Mouse (Mus musculus): Measurements from ENCODE around the gene Dlg5. TPM values are rescaled to one million over a fixed set of nuclear protein-coding genes. Genes with fewer than 3 reads are reported as not detected.

Dlg5 gene
- polyA plus RNA-seq, 1 experiment from 2014 or later, result 35.9 TPM

DNA sequence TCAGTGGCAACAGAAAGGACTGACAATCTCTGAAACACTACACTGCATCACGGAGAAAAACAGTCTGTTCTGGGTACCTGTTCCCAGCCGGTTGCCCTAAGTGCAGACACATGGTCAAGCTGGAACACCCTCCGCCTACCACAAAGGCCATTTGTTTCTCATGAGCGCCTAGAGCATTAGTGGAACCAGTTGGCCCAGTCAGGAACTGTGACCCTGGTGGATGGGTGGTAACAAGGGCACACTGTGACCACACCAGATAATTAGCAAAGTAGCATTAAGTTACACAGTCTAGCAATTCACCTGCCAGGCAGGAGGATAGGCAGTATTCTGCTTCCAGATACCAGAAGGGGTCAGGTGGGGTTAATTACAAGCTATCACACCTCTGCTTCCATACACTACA lies 29.7 kb downstream of the Dlg5 start:
- DNase-seq (ENCODE audit: low spot score) (peak; percentile 53), ATAC-seq (replicated peaks; ENCODE audit: insufficient number of reproducible peaks, low FRiP score, low TSS enrichment, low read depth) (peak; percentile 29; the same call in 1 of the 2 replicates)
- Histone ChIP-seq H3K4me2 (ENCODE audit: low read depth, low read length) (no peak overlapping the region), H3K27ac (replicated peaks; ENCODE audit: low read depth, low read length) (no peak overlapping the region), H3K9ac (replicated peaks; ENCODE audit: low read length) (0 out of 2 replicates have a peak overlapping the region, but pooled peaks have one; percentile 13), H3K4me3 (ENCODE audit: low read depth, low read length) (no peak overlapping the region), H3K27me3 (ENCODE audit: control insufficient read depth, insufficient read depth, low read length) (no peaks in the 10 kb centered on the region), H3K36me3 (replicated peaks; ENCODE audit: control insufficient read depth, insufficient read depth, low read depth, low read length) (no peaks in the 10 kb centered on the region), H3K4me1 (ENCODE audit: control insufficient read depth, insufficient read depth, low read length) (peaks cover 2% of the 10 kb centered on the region; the same call in 1 of the 2 replicates), H3K9me3 (replicated peaks; ENCODE audit: control insufficient read depth, low read length) (no peaks in the 10 kb centered on the region)
- 14% methylated on average over 4 of the region's 4 CpGs for WGBS

DNA sequence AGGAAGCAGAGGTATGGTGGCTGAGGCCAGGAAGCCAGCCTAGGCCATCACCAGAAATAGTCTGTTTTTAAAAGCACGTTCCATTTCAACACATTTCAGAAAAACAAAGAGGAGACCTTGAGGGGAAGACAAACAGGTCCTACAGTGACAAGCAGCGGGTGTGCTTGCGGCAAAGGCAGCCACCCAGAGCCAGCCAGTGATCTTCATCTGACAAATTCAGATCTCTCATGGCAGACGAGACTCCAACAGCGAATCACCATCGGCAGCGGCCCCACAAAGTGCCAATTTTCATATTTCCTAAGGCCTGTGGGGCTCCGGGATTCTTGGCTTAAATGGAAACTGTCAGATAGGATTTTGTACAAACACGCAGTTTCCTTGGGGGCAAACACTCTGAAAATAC lies 31.3 kb downstream of the Dlg5 start:
- ATAC-seq (replicated peaks; ENCODE audit: insufficient number of reproducible peaks, low FRiP score, low TSS enrichment, low read depth) (no peak), DNase-seq (ENCODE audit: low spot score) (no peak)
- Histone ChIP-seq H3K4me1 (ENCODE audit: control insufficient read depth, insufficient read depth, low read length) (peaks cover 2% of the 10 kb centered on the region; the same call in 1 of the 2 replicates), H3K4me2 (ENCODE audit: low read depth, low read length) (no peak overlapping the region), H3K9ac (replicated peaks; ENCODE audit: low read length) (no peak overlapping the region), H3K36me3 (replicated peaks; ENCODE audit: control insufficient read depth, insufficient read depth, low read depth, low read length) (no peaks in the 10 kb centered on the region), H3K27ac (replicated peaks; ENCODE audit: low read depth, low read length) (no peak overlapping the region), H3K9me3 (replicated peaks; ENCODE audit: control insufficient read depth, low read length) (no peaks in the 10 kb centered on the region), H3K4me3 (ENCODE audit: low read depth, low read length) (no peak overlapping the region), H3K27me3 (ENCODE audit: control insufficient read depth, insufficient read depth, low read length) (no peaks in the 10 kb centered on the region)
- 52% methylated on average over 9 of the region's 9 CpGs for WGBS

- Histone ChIP-seq H3K9me3 (replicated peaks; ENCODE audit: control insufficient read depth, low read length) (no peaks in the 10 kb centered on the region), H3K36me3 (replicated peaks; ENCODE audit: control insufficient read depth, insufficient read depth, low read depth, low read length) (no peaks in the 10 kb centered on the region), H3K4me1 (ENCODE audit: control insufficient read depth, insufficient read depth, low read length) (peaks cover 2% of the 10 kb centered on the region; the same call in 1 of the 2 replicates), H3K27ac (replicated peaks; ENCODE audit: low read depth, low read length) (no peak overlapping the region), H3K4me3 (ENCODE audit: low read depth, low read length) (no peak overlapping the region), H3K27me3 (ENCODE audit: control insufficient read depth, insufficient read depth, low read length) (no peaks in the 10 kb centered on the region), H3K4me2 (ENCODE audit: low read depth, low read length) (no peak overlapping the region), H3K9ac (replicated peaks; ENCODE audit: low read length) (no peak overlapping the region)
- 69% methylated on average over 2 of the region's 2 CpGs for WGBS
- ATAC-seq (replicated peaks; ENCODE audit: insufficient number of reproducible peaks, low FRiP score, low TSS enrichment, low read depth) (no peak), DNase-seq (ENCODE audit: low spot score) (no peak)
Observed at GRCm38 (mm10) chr14:24213336-24213735, 32.4 kb downstream of the Dlg5 start.

- Histone ChIP-seq H3K27ac (replicated peaks; ENCODE audit: low read depth, low read length) (no peak overlapping the region), H3K9ac (replicated peaks; ENCODE audit: low read length) (no peak overlapping the region), H3K27me3 (ENCODE audit: control insufficient read depth, insufficient read depth, low read length) (no peaks in the 10 kb centered on the region), H3K4me3 (ENCODE audit: low read depth, low read length) (no peak overlapping the region), H3K4me1 (ENCODE audit: control insufficient read depth, insufficient read depth, low read length) (peaks cover 2% of the 10 kb centered on the region), H3K36me3 (replicated peaks; ENCODE audit: control insufficient read depth, insufficient read depth, low read depth, low read length) (no peaks in the 10 kb centered on the region), H3K4me2 (ENCODE audit: low read depth, low read length) (no peak overlapping the region), H3K9me3 (replicated peaks; ENCODE audit: control insufficient read depth, low read length) (no peaks in the 10 kb centered on the region)
- ATAC-seq (replicated peaks; ENCODE audit: insufficient number of reproducible peaks, low FRiP score, low TSS enrichment, low read depth), result no peak
- no peak for DNase-seq (ENCODE audit: low spot score)
- WGBS, result 49% methylated on average over 5 of the region's 5 CpGs
Observed at GRCm38 (mm10) chr14:24212861-24213260, 32.9 kb downstream of the Dlg5 start.

GRCm38 (mm10) chr14:24207360-24207752 lies 38.4 kb downstream of the Dlg5 start:
- WGBS, result 59% methylated on average over 13 of the region's 13 CpGs
- H3K36me3 ChIP-seq (replicated peaks; ENCODE audit: control insufficient read depth, insufficient read depth, low read depth, low read length), result no peaks in the 10 kb centered on the region
- DNase-seq (ENCODE audit: low spot score), result no peak
- no peak overlapping the region for H3K4me2 ChIP-seq (ENCODE audit: low read depth, low read length)
- no peak overlapping the region for H3K27ac ChIP-seq (replicated peaks; ENCODE audit: low read depth, low read length)
- no peak overlapping the region for H3K4me3 ChIP-seq (ENCODE audit: low read depth, low read length)
- no peak overlapping the region for H3K9ac ChIP-seq (replicated peaks; ENCODE audit: low read length)
- H3K4me1 ChIP-seq (ENCODE audit: control insufficient read depth, insufficient read depth, low read length), result no peaks in the 10 kb centered on the region; the same call in none of the 2 replicates
- H3K27me3 ChIP-seq (ENCODE audit: control insufficient read depth, insufficient read depth, low read length), result no peaks in the 10 kb centered on the region
- H3K9me3 ChIP-seq (replicated peaks; ENCODE audit: control insufficient read depth, low read length), result no peaks in the 10 kb centered on the region
- no peak for ATAC-seq (replicated peaks; ENCODE audit: insufficient number of reproducible peaks, low FRiP score, low TSS enrichment, low read depth)

DNA sequence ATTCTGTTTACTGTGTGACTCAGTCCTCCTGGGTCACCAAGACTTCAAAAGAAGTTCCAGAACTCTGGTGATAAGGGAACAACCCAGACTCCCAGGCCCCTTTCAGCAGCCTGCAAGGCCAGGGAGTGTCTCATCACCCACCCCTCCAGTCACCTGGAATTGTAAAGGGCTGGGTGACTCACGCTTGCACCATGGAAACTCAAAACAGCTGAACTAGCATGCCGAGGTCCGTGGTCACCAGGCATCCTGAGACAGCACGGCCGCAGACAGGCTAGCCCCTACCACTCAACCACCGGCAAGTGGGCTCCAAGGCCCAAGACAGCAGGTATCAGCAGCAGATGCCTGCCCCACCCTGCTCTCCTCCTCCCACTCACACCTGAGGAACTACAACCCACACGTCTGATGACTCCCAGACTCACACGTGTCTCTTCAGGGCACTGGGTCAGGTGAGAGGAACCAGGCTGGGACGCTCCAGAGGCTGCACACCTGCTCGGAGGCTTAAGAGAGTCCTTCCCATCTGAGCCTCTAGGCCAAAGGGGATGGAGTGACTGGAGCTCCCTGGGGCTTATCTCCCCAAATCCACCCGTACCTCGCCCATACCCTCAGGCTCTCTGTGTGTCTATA lies 38.9 kb downstream of the Dlg5 start:
- Histone ChIP-seq H3K4me1 (ENCODE audit: control insufficient read depth, insufficient read depth, low read length) (no peaks in the 10 kb centered on the region; the same call in none of the 2 replicates), H3K4me2 (ENCODE audit: low read depth, low read length) (no peak overlapping the region), H3K9me3 (replicated peaks; ENCODE audit: control insufficient read depth, low read length) (no peaks in the 10 kb centered on the region), H3K27me3 (ENCODE audit: control insufficient read depth, insufficient read depth, low read length) (no peaks in the 10 kb centered on the region), H3K9ac (replicated peaks; ENCODE audit: low read length) (no peak overlapping the region), H3K36me3 (replicated peaks; ENCODE audit: control insufficient read depth, insufficient read depth, low read depth, low read length) (no peaks in the 10 kb centered on the region), H3K4me3 (ENCODE audit: low read depth, low read length) (no peak overlapping the region), H3K27ac (replicated peaks; ENCODE audit: low read depth, low read length) (0 out of 2 replicates have a peak overlapping the region, but pooled peaks have one; percentile 35)
- DNase-seq (ENCODE audit: low spot score) (no peak), ATAC-seq (replicated peaks; ENCODE audit: insufficient number of reproducible peaks, low FRiP score, low TSS enrichment, low read depth) (no peak)
- 52% methylated on average over 12 of the region's 12 CpGs for WGBS

- Histone ChIP-seq H3K36me3 (replicated peaks; ENCODE audit: control insufficient read depth, insufficient read depth, low read depth, low read length) (no peaks in the 10 kb centered on the region; the same call in 1 of the 2 replicates), H3K27me3 (ENCODE audit: control insufficient read depth, insufficient read depth, low read length) (no peaks in the 10 kb centered on the region), H3K4me2 (ENCODE audit: low read depth, low read length) (no peak overlapping the region), H3K9me3 (replicated peaks; ENCODE audit: control insufficient read depth, low read length) (no peaks in the 10 kb centered on the region), H3K9ac (replicated peaks; ENCODE audit: low read length) (no peak overlapping the region), H3K4me3 (ENCODE audit: low read depth, low read length) (no peak overlapping the region), H3K27ac (replicated peaks; ENCODE audit: low read depth, low read length) (no peak overlapping the region), H3K4me1 (ENCODE audit: control insufficient read depth, insufficient read depth, low read length) (no peaks in the 10 kb centered on the region; the same call in none of the 2 replicates)
- no peak for DNase-seq (ENCODE audit: low spot score)
- no peak for ATAC-seq (replicated peaks; ENCODE audit: insufficient number of reproducible peaks, low FRiP score, low TSS enrichment, low read depth)
- 24% methylated on average over 6 of the region's 9 CpGs for WGBS
Observed at GRCm38 (mm10) chr14:24206314-24206713, 39.4 kb downstream of the Dlg5 start.

DNA sequence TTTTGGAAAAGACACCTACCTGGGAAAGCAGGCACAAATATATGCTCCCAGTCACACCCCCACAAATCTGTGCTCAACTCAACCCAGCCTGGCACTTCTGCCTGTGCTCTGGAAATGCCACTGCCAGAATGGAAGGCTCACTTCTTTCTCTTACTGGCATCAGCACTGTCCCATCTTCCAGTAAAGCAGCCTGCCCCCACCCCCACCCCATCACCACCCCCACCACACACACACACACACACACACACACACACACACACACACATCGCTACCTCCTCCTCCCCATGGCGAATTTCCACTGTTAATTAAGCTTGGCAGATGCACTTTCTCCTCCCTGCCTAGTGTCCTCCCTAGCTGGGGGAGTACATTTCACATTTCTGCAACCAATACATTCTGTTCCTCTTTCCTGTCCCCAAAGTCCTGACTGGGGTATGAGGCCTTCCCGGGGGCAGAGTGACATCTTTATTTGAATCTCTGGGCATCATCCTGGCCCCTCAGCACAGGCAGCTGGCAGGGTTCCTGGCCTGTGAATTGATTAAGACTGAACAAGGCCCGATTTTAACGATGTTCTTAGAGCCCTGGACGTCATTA lies 40.3 kb downstream of the Dlg5 start:
- no peaks in the 10 kb centered on the region for H3K27me3 ChIP-seq (ENCODE audit: control insufficient read depth, insufficient read depth, low read length)
- no peaks in the 10 kb centered on the region; the same call in 1 of the 2 replicates for H3K36me3 ChIP-seq (replicated peaks; ENCODE audit: control insufficient read depth, insufficient read depth, low read depth, low read length)
- no peak overlapping the region for H3K4me2 ChIP-seq (ENCODE audit: low read depth, low read length)
- H3K9ac ChIP-seq (replicated peaks; ENCODE audit: low read length), result no peak overlapping the region
- no peaks in the 10 kb centered on the region; the same call in 1 of the 2 replicates for H3K4me1 ChIP-seq (ENCODE audit: control insufficient read depth, insufficient read depth, low read length)
- DNase-seq (ENCODE audit: low spot score) (no peak), ATAC-seq (replicated peaks; ENCODE audit: insufficient number of reproducible peaks, low FRiP score, low TSS enrichment, low read depth) (no peak)
- WGBS, result 30% methylated on average over 6 of the region's 6 CpGs
- H3K4me3 ChIP-seq (ENCODE audit: low read depth, low read length), result no peak overlapping the region
- no peak overlapping the region for H3K27ac ChIP-seq (replicated peaks; ENCODE audit: low read depth, low read length)
- no peaks in the 10 kb centered on the region for H3K9me3 ChIP-seq (replicated peaks; ENCODE audit: control insufficient read depth, low read length)

All from embryonic facial prominence, embryonic 11.5 days (tissue).